Mouse (Mus musculus): ENCODE measurements around the gene Chd3.
"Not testable (repeated sequence)": the region's sequence is repeated elsewhere in the genome, so short reads cannot be mapped to it uniquely, and the experiment has no call there.

Chd3 gene

GRCm38 (mm10) chr11:69325628-69326407, 43.4 kb downstream of the Chd3 start, which contains the start of gene Kcnab3:
TSS of gene Kcnab3 (plus strand) at chr11:69326258.
- DNase-seq (ENCODE audit: low read depth, low spot score): peak; percentile 71

GRCm38 (mm10) chr11:69324749-69325148, 44.5 kb downstream of the Chd3 start:
- DNase-seq (ENCODE audit: low read depth, low spot score): no peak

- DNase-seq (ENCODE audit: low read depth, low spot score): peak; percentile 99
Measured at GRCm38 (mm10) chr11:69323667-69324111, 45.5 kb downstream of the Chd3 start, which contains the start of the genes Cntrob and Trappc1. TSS of gene Cntrob (minus strand) at chr11:69323775. TSS of gene Trappc1 (plus strand) at chr11:69323980.

- DNase-seq (ENCODE audit: low read depth, low spot score): no peak
Measured at GRCm38 (mm10) chr11:69322693-69323471, 46.3 kb downstream of the Chd3 start.

GRCm38 (mm10) chr11:69322010-69322409, 47.2 kb downstream of the Chd3 start:
- no peak for DNase-seq (ENCODE audit: low read depth, low spot score)

GRCm38 (mm10) chr11:69321580-69321979, 47.6 kb downstream of the Chd3 start:
- no peak for DNase-seq (ENCODE audit: low read depth, low spot score)

- not testable (repeated sequence) for DNase-seq (ENCODE audit: low read depth, low spot score)
Measured at GRCm38 (mm10) chr11:69318000-69318399, 51.2 kb downstream of the Chd3 start.

- no peak for DNase-seq (ENCODE audit: low read depth, low spot score)
Measured at GRCm38 (mm10) chr11:69316361-69316760, 52.8 kb downstream of the Chd3 start.

- DNase-seq (ENCODE audit: low read depth, low spot score): no peak
Measured at GRCm38 (mm10) chr11:69311266-69311665, 57.9 kb downstream of the Chd3 start.

- DNase-seq (ENCODE audit: low read depth, low spot score): no peak
Measured at GRCm38 (mm10) chr11:69306039-69306438, 63.2 kb downstream of the Chd3 start.

- DNase-seq (ENCODE audit: low read depth, low spot score): no peak
Measured at GRCm38 (mm10) chr11:69305291-69305690, 63.9 kb downstream of the Chd3 start.

- DNase-seq (ENCODE audit: low read depth, low spot score): no peak
Measured at GRCm38 (mm10) chr11:69302817-69303216, 66.4 kb downstream of the Chd3 start.

- no peak for DNase-seq (ENCODE audit: low read depth, low spot score)
Measured at GRCm38 (mm10) chr11:69298231-69298630, 71.0 kb downstream of the Chd3 start.

- no peak for DNase-seq (ENCODE audit: low read depth, low spot score)
Measured at GRCm38 (mm10) chr11:69297799-69298198, 71.4 kb downstream of the Chd3 start.

- DNase-seq (ENCODE audit: low read depth, low spot score): no peak
Measured at GRCm38 (mm10) chr11:69295286-69295685, 73.9 kb downstream of the Chd3 start.
